Mouse (Mus musculus) cortical plate, adult 2 months (tissue): Measurements from ENCODE around the gene Tmem88. TPM values are rescaled to one million over a fixed set of nuclear protein-coding genes. Genes with fewer than 3 reads are reported as not detected.

ENCODE experiments used
- H3K27ac ChIP-seq: fragments of 200-500 bp; 2 replicates; pipeline ENCODE4 v1.5.1; 2012; ENCODE audit warnings: low read length, control low read depth, inconsistent platforms; ENCODE audit not compliant: insufficient read depth
- H3K4me1 ChIP-seq: fragments of 200-500 bp; 2 replicates; pipeline ENCODE4 v1.6.1; 2011; ENCODE audit warnings: low read length; ENCODE audit not compliant: control insufficient read depth, insufficient read depth
- H3K4me3 ChIP-seq: fragments of 200-500 bp; 2 replicates; pipeline ENCODE4 v1.5.1; 2011; ENCODE audit warnings: mild to moderate bottlenecking, low read length, control low read depth; ENCODE audit not compliant: insufficient read depth
- CTCF ChIP-seq: fragments of 200-500 bp; IDR thresholded peaks from 2 replicates; pipeline ENCODE4 v1.5.1; 2011; ENCODE audit warnings: mild to moderate bottlenecking, control low read depth, low read length; ENCODE audit not compliant: insufficient read depth; ENCODE audit errors: extremely low read depth
- POLR2A ChIP-seq: fragments of 200-500 bp; IDR thresholded peaks from 2 replicates; pipeline ENCODE4 v1.6.1; 2011; ENCODE audit warnings: mild to moderate bottlenecking, low read length, control low read depth; ENCODE audit not compliant: insufficient read depth; ENCODE audit errors: extremely low read depth
- polyA plus RNA-seq: library from polyadenylated mRNA; depleted of rRNA; stranded (reverse); fragments of >200 nt; gene quantifications from 2 replicates; pipeline ENCODE4 v1.2.3, GENCODE M21; 2012; rRNA removed

The Tmem88 gene
- polyA plus RNA-seq, 1 experiment = 6.8 TPM

DNA sequence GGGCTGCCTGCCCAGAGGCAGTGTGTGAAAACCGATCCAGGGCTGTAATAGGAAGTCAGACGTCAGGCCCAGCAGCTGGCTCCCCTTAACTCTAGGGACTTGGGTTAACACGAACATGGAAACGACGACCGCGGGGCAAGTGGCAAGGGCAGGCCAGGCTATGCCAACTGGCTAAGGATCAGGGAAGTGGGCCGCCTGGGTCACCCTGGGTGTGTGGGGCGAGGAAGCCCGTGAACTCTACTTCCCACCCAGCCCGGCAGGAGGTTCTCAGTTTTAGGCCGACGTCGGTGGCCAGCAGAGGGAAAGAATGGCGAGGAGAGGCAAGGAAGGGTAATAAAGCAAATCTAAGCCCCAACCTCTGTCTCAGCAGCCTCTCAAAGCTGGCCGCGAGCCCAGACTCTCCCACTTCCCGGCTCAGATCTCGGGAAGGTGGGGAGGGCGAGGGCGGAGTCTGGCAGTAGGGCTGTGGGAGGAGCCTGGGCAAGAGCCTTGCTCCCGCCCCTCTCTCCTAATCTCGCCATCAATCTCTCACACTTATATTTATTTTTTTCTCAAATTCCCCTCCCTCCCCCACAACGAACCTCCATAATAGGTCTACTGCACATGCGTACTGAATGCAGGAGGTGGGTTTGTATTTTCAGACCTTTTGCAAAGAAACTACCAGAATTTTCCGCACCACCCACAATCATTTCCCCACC lies 31.7 kb downstream of the Tmem88 start:
- H3K4me3 ChIP-seq = peak overlapping the region; percentile 37
- H3K4me1 ChIP-seq = peaks cover 14% of the 10 kb centered on the region
- TF ChIP-seq POLR2A (peak; percentile 62; the same call in 1 of the 2 replicates), CTCF (no peak)
- H3K27ac ChIP-seq = peak overlapping the region; percentile 93

- H3K27ac ChIP-seq = peak overlapping the region; percentile 93
- H3K4me3 ChIP-seq = peak overlapping the region; percentile 37
- peaks cover 13% of the 10 kb centered on the region for H3K4me1 ChIP-seq
- no peak for TF ChIP-seq CTCF
- no peak for TF ChIP-seq POLR2A
These were observed 32.3 kb downstream of the Tmem88 start for GRCm38 (mm10) chr11:69365722-69366121.

GRCm38 (mm10) chr11:69364910-69365309 lies 33.1 kb downstream of the Tmem88 start:
- TF ChIP-seq POLR2A (no peak), CTCF (no peak)
- H3K4me3 ChIP-seq = no peak overlapping the region

GRCm38 (mm10) chr11:69364376-69364775 lies 33.7 kb downstream of the Tmem88 start:
- TF ChIP-seq POLR2A (no peak), CTCF (no peak)
- no peak overlapping the region for H3K4me3 ChIP-seq
- H3K27ac ChIP-seq = 0 out of 2 replicates have a peak overlapping the region, but pooled peaks have one; percentile 8
- H3K4me1 ChIP-seq = peaks cover 12% of the 10 kb centered on the region

More at GRCm38 (mm10) chr11:69364910-69365309, 33.1 kb downstream of the Tmem88 start:
- peaks cover 12% of the 10 kb centered on the region for H3K4me1 ChIP-seq
- peak overlapping the region; percentile 93; the same call in 1 of the 2 replicates for H3K27ac ChIP-seq

GRCm38 (mm10) chr11:69362479-69362878 lies 35.6 kb downstream of the Tmem88 start:
- Histone ChIP-seq H3K4me1 (peaks cover 12% of the 10 kb centered on the region), H3K4me3 (no peak overlapping the region), H3K27ac (no peak overlapping the region)
- TF ChIP-seq POLR2A (no peak), CTCF (no peak)

DNA sequence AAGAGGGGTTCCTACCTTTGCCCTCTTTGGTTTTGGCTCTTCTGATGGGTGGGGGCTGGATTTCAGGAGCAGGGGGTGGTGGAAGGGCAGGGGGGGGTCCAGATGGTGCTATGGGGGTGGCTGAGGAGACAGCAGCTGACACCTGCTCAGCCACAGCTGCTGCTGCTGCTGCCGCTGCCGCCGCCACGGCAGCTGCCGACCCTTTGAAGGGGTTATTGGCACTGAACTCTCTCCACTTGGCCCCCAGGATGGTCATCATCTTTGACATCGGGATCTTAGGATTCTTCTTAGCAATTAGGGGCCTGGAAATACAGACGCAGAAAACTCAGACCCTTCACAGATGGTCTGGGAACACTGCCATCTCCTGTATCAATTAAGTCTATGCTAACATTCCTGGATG lies 36.0 kb downstream of the Tmem88 start:
- no peak overlapping the region for H3K27ac ChIP-seq
- H3K4me3 ChIP-seq = no peak overlapping the region
- peaks cover 12% of the 10 kb centered on the region for H3K4me1 ChIP-seq
- no peak for TF ChIP-seq POLR2A
- no peak for TF ChIP-seq CTCF

GRCm38 (mm10) chr11:69357690-69358089 lies 40.3 kb downstream of the Tmem88 start:
- no peak for TF ChIP-seq CTCF
- no peak for TF ChIP-seq POLR2A
- Histone ChIP-seq H3K4me1 (no peaks in the 10 kb centered on the region), H3K27ac (no peak overlapping the region), H3K4me3 (no peak overlapping the region)

GRCm38 (mm10) chr11:69356544-69356943 lies 41.5 kb downstream of the Tmem88 start:
- no peak overlapping the region for H3K4me3 ChIP-seq
- no peak overlapping the region for H3K27ac ChIP-seq
- TF ChIP-seq POLR2A = no peak
- TF ChIP-seq CTCF = no peak
- H3K4me1 ChIP-seq = no peaks in the 10 kb centered on the region

Other genes starting within 250 kb of the Tmem88 start
- 4.4 and 5.4 TPM in 2 replicates for gene Alox12b, start 241.2 kb downstream of the Tmem88 start, polyA plus RNA-seq
- gene Alox8, start 200.4 kb downstream of the Tmem88 start, polyA plus RNA-seq = 2.2 and 2.7 TPM in 2 replicates
- gene Gucy2e, start 161.2 kb downstream of the Tmem88 start, polyA plus RNA-seq = 1.6 TPM in 2 replicates
- 25.4 and 32.3 TPM in 2 replicates for gene Cntrob, start 74.5 kb downstream of the Tmem88 start, polyA plus RNA-seq
- 73.9 and 77.0 TPM in 2 replicates for gene Trappc1, start 74.3 kb downstream of the Tmem88 start, polyA plus RNA-seq
- gene Kcnab3, start 72.0 kb downstream of the Tmem88 start, polyA plus RNA-seq = 96.5 and 106 TPM in 2 replicates
- 142 and 144 TPM in 2 replicates for gene Rnf227, start 57.8 kb downstream of the Tmem88 start, polyA plus RNA-seq
- 242 and 274 TPM in 2 replicates for gene Chd3, start 28.8 kb downstream of the Tmem88 start, polyA plus RNA-seq
- gene Naa38, start 2.7 kb downstream of the Tmem88 start, polyA plus RNA-seq = 215 and 222 TPM in 2 replicates
- 34.3 and 35.6 TPM in 2 replicates for gene Cyb5d1, start 2.6 kb downstream of the Tmem88 start, polyA plus RNA-seq
- gene Kdm6b, start 15.4 kb upstream of the Tmem88 start, polyA plus RNA-seq = 5.0 and 5.3 TPM in 2 replicates
- gene Dnah2, start 150.9 kb upstream of the Tmem88 start, polyA plus RNA-seq = 1.6 and 2.1 TPM in 2 replicates
- 68.2 and 77.1 TPM in 2 replicates for gene Efnb3, start 162.0 kb upstream of the Tmem88 start, polyA plus RNA-seq
- 13.6 and 14.3 TPM in 2 replicates for gene Wrap53, start 182.0 kb upstream of the Tmem88 start, polyA plus RNA-seq
- gene Trp53, start 182.1 kb upstream of the Tmem88 start, polyA plus RNA-seq = 33.9 and 35.1 TPM in 2 replicates
- 362 and 374 TPM in 2 replicates for gene Atp1b2, start 207.7 kb upstream of the Tmem88 start, polyA plus RNA-seq
- 0.06 and 0.08 TPM in 2 replicates for gene Shbg, start 219.7 kb upstream of the Tmem88 start, polyA plus RNA-seq
- gene Sat2, start 223.8 kb upstream of the Tmem88 start, polyA plus RNA-seq = 18.1 and 21.1 TPM in 2 replicates
- 132 and 158 TPM in 2 replicates for gene Fxr2, start 234.8 kb upstream of the Tmem88 start, polyA plus RNA-seq